Mouse (Mus musculus): ENCODE results near the gene Glis3. TPM values are rescaled to one million over a fixed set of nuclear protein-coding genes. Genes with fewer than 3 reads are reported as not detected.
A peak's percentile ranks its signal among the peaks of the same experiment; 100 is the strongest.

The Glis3 gene
- polyA plus RNA-seq, 1 experiment from 2014 or later: 1.2 TPM

GRCm38 (mm10) chr19:28436457-28437148 lies 243.3 kb downstream of the Glis3 start:
- ATAC-seq (replicated peaks): peak; percentile 93
- Histone ChIP-seq H3K4me2 (replicated peaks) (no peak overlapping the region), H3K4me3 (no peak overlapping the region), H3K9ac (replicated peaks) (no peak overlapping the region), H3K9me3 (no peaks in the 10 kb centered on the region), H3K36me3 (no peaks in the 10 kb centered on the region), H3K27me3 (no peaks in the 10 kb centered on the region), H3K4me1 (peaks cover 5% of the 10 kb centered on the region; the same call in 1 of the 2 replicates), H3K27ac (replicated peaks) (peak overlapping the region; percentile 7)
- 46% methylated on average over 12 of the region's 12 CpGs for WGBS

GRCm38 (mm10) chr19:28428220-28428816 lies 251.6 kb downstream of the Glis3 start:
- no peak for ATAC-seq (replicated peaks)
- no peak overlapping the region for H3K9ac ChIP-seq (replicated peaks)
- H3K4me3 ChIP-seq: no peak overlapping the region
- H3K4me1 ChIP-seq: no peaks in the 10 kb centered on the region
- WGBS: 92% methylated on average over 6 of the region's 6 CpGs
- H3K27ac ChIP-seq (replicated peaks): no peak overlapping the region
- no peaks in the 10 kb centered on the region for H3K27me3 ChIP-seq
- no peak overlapping the region for H3K4me2 ChIP-seq (replicated peaks)
- no peaks in the 10 kb centered on the region for H3K36me3 ChIP-seq
- H3K9me3 ChIP-seq: no peaks in the 10 kb centered on the region

DNA sequence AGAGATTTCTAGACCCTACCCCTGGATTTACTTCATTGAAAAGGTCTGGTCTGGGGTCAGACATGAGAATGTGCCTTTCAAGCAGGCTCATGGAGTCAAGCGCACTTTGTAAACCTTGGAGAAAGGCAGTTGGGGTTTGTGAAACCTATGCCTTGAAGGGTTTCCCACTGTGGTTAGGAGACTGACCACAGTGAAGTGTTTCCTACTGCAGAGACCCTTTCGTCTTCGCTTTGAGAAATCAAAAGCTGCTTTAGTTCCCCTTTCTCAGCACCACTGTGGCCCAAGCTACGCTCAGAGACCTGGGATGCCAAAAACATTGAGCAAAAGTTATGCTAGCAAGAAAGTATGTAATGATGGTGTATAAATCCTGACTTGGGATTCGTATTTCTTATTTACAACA lies 255.7 kb downstream of the Glis3 start:
- Histone ChIP-seq H3K4me3 (no peak overlapping the region), H3K4me2 (replicated peaks) (no peak overlapping the region), H3K4me1 (no peaks in the 10 kb centered on the region), H3K9ac (replicated peaks) (no peak overlapping the region), H3K27ac (replicated peaks) (no peak overlapping the region), H3K27me3 (no peaks in the 10 kb centered on the region), H3K9me3 (no peaks in the 10 kb centered on the region), H3K36me3 (no peaks in the 10 kb centered on the region)
- 90% methylated on average over 5 of the region's 5 CpGs for WGBS
- no peak for ATAC-seq (replicated peaks)

DNA sequence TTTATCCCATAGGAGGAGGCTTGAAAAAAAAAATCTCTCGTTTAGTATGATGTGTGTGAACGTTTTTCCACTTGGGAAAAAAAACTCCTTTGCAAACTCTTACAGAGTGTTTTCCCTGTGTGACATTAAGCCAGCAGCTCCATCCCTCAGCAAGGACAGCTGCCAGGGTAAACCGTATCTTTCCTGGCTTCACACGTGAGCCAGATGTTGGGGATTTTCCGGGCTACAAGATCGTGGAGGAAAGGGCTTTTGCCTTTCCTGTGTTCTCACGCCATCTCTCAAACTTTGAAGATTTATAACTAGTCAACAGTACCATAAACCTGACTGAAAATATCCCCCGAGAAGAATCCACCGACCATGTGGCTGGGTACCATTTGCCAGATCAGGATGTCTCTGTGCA lies 256.9 kb downstream of the Glis3 start:
- no peak overlapping the region for H3K4me3 ChIP-seq
- no peak for ATAC-seq (replicated peaks)
- H3K9ac ChIP-seq (replicated peaks): no peak overlapping the region
- no peaks in the 10 kb centered on the region for H3K27me3 ChIP-seq
- no peaks in the 10 kb centered on the region for H3K4me1 ChIP-seq
- H3K9me3 ChIP-seq: no peaks in the 10 kb centered on the region
- no peaks in the 10 kb centered on the region for H3K36me3 ChIP-seq
- H3K4me2 ChIP-seq (replicated peaks): no peak overlapping the region
- H3K27ac ChIP-seq (replicated peaks): no peak overlapping the region
- 80% methylated on average over 9 of the region's 9 CpGs for WGBS

DNA sequence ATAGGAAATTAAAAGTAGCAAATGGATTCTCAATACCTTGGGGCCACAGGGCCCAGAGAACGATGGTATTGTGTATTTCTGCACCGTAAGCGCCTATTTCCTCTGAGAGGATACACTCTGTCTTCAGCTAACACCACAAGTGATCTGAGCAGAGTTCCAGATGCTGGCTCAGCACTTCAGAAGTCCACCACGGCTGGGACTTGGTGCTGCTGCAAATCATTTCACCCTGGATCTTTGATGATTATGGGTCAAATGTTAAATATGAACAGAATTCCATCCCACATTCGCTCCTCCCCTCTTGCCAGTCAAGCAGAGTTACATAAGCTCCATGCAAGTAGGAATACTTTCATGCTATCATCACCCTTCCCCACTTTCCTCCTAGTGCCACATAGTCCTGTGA lies 263.8 kb downstream of the Glis3 start:
- Histone ChIP-seq H3K36me3 (no peaks in the 10 kb centered on the region), H3K27me3 (no peaks in the 10 kb centered on the region), H3K9ac (replicated peaks) (no peak overlapping the region), H3K27ac (replicated peaks) (no peak overlapping the region), H3K9me3 (no peaks in the 10 kb centered on the region), H3K4me1 (no peaks in the 10 kb centered on the region), H3K4me3 (no peak overlapping the region), H3K4me2 (replicated peaks) (no peak overlapping the region)
- ATAC-seq (replicated peaks): no peak
- WGBS: 93% methylated on average over 5 of the region's 5 CpGs

GRCm38 (mm10) chr19:28408787-28409186 lies 271.1 kb downstream of the Glis3 start:
- no peak for ATAC-seq (replicated peaks)

GRCm38 (mm10) chr19:28402956-28403355 lies 276.9 kb downstream of the Glis3 start:
- Histone ChIP-seq H3K9ac (replicated peaks) (no peak overlapping the region), H3K4me3 (no peak overlapping the region), H3K27ac (replicated peaks) (no peak overlapping the region), H3K36me3 (no peaks in the 10 kb centered on the region), H3K4me2 (replicated peaks) (no peak overlapping the region), H3K4me1 (peaks cover 8% of the 10 kb centered on the region; the same call in 1 of the 2 replicates), H3K9me3 (no peaks in the 10 kb centered on the region), H3K27me3 (no peaks in the 10 kb centered on the region)
- no peak for ATAC-seq (replicated peaks)
- 71% methylated on average over 6 of the region's 6 CpGs for WGBS

More at GRCm38 (mm10) chr19:28408787-28409186, 271.1 kb downstream of the Glis3 start:
- H3K27me3 ChIP-seq: no peaks in the 10 kb centered on the region
- H3K9me3 ChIP-seq: no peaks in the 10 kb centered on the region
- H3K4me3 ChIP-seq: no peak overlapping the region
- no peak overlapping the region for H3K4me2 ChIP-seq (replicated peaks)
- H3K9ac ChIP-seq (replicated peaks): no peak overlapping the region
- H3K36me3 ChIP-seq: no peaks in the 10 kb centered on the region
- no peak overlapping the region for H3K27ac ChIP-seq (replicated peaks)
- WGBS: 73% methylated on average over 3 of the region's 3 CpGs
- no peaks in the 10 kb centered on the region for H3K4me1 ChIP-seq

- Histone ChIP-seq H3K9me3 (no peaks in the 10 kb centered on the region), H3K9ac (replicated peaks) (no peak overlapping the region), H3K36me3 (no peaks in the 10 kb centered on the region), H3K4me3 (no peak overlapping the region), H3K27ac (replicated peaks) (peak overlapping the region; percentile 70), H3K4me1 (peaks cover 34% of the 10 kb centered on the region), H3K27me3 (peaks cover 6% of the 10 kb centered on the region; the same call in 1 of the 2 replicates), H3K4me2 (replicated peaks) (0 out of 2 replicates have a peak overlapping the region, but pooled peaks have one; percentile 11)
- 30% methylated on average over 1 of the region's 1 CpGs for WGBS
- peak; percentile 55; the same call in 1 of the 2 replicates for ATAC-seq (replicated peaks)
Measured at GRCm38 (mm10) chr19:28395584-28395861, 284.4 kb downstream of the Glis3 start.

- Histone ChIP-seq H3K9me3 (no peaks in the 10 kb centered on the region), H3K36me3 (no peaks in the 10 kb centered on the region), H3K9ac (replicated peaks) (no peak overlapping the region), H3K27ac (replicated peaks) (peak overlapping the region; percentile 70), H3K4me1 (peaks cover 34% of the 10 kb centered on the region), H3K4me3 (no peak overlapping the region), H3K4me2 (replicated peaks) (0 out of 2 replicates have a peak overlapping the region, but pooled peaks have one; percentile 11), H3K27me3 (peaks cover 6% of the 10 kb centered on the region; the same call in 1 of the 2 replicates)
- ATAC-seq (replicated peaks): peak; percentile 87
- WGBS: 7% methylated on average over 12 of the region's 12 CpGs
Measured at GRCm38 (mm10) chr19:28394826-28395583, 284.9 kb downstream of the Glis3 start.

GRCm38 (mm10) chr19:28393766-28394165 lies 286.1 kb downstream of the Glis3 start:
- H3K27ac ChIP-seq (replicated peaks): no peak overlapping the region
- H3K4me3 ChIP-seq: no peak overlapping the region
- H3K4me2 ChIP-seq (replicated peaks): no peak overlapping the region
- 49% methylated on average over 7 of the region's 7 CpGs for WGBS
- H3K36me3 ChIP-seq: no peaks in the 10 kb centered on the region
- H3K4me1 ChIP-seq: peaks cover 26% of the 10 kb centered on the region
- peak; percentile 29 for ATAC-seq (replicated peaks)
- no peak overlapping the region for H3K9ac ChIP-seq (replicated peaks)
- no peaks in the 10 kb centered on the region for H3K9me3 ChIP-seq
- peaks cover 6% of the 10 kb centered on the region; the same call in 1 of the 2 replicates for H3K27me3 ChIP-seq

- Histone ChIP-seq H3K27me3 (peaks cover 6% of the 10 kb centered on the region; the same call in 1 of the 2 replicates), H3K9ac (replicated peaks) (no peak overlapping the region), H3K27ac (replicated peaks) (no peak overlapping the region), H3K36me3 (no peaks in the 10 kb centered on the region), H3K9me3 (no peaks in the 10 kb centered on the region), H3K4me3 (no peak overlapping the region), H3K4me1 (peaks cover 26% of the 10 kb centered on the region), H3K4me2 (replicated peaks) (no peak overlapping the region)
- no peak for ATAC-seq (replicated peaks)
- whole genome bisulfite sequencing: 86% methylated on average over 3 of the region's 3 CpGs
Measured at GRCm38 (mm10) chr19:28392838-28393237, 287.0 kb downstream of the Glis3 start.

DNA sequence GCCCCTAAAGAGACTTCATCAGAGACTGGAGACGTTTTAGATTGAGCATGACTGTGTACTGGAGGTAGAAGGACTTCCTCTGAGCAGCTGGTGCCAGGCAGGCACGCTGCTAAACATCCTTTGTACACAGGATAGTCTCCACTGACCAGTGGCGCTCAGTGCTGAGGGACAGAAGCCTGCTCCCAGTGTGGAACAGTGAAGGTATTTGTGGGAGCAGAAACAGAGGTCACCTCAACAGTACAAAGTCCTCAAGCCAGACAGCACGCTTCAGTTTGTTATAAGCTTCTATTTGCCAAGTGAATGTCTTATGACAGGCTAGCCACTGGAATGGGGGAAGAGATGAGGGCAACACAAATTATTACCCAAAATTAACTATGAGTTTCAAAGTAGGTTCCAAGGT lies 289.0 kb downstream of the Glis3 start:
- Histone ChIP-seq H3K36me3 (no peaks in the 10 kb centered on the region), H3K9ac (replicated peaks) (no peak overlapping the region), H3K4me3 (no peak overlapping the region), H3K4me2 (replicated peaks) (no peak overlapping the region), H3K27ac (replicated peaks) (no peak overlapping the region), H3K27me3 (peaks cover 6% of the 10 kb centered on the region; the same call in 1 of the 2 replicates), H3K4me1 (peaks cover 23% of the 10 kb centered on the region), H3K9me3 (no peaks in the 10 kb centered on the region)
- 80% methylated on average over 4 of the region's 4 CpGs for WGBS
- no peak for ATAC-seq (replicated peaks)

All from forebrain, embryonic 15.5 days (tissue).